Mouse (Mus musculus): ENCODE data around the gene 9230112D13Rik.

DNA sequence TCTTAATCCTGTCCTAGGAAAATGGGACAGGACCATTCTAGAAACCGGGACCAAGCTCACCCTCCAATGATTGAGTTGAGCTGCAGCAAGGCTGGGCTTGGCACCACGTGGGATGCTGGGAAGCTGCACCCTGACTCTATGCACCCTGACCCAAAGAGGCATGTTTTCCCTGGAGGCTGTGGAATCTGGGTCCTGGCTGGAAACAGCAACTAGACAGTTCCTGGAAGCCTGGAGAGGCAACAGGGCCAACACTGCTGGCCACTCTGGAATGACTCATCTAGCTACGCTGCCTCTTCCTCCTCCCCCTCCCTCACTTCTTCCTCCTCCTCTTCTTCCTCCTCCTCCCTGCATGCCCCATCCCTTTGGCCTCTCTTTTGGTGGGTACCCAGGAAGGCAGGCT is 31.4 kb upstream of the 9230112D13Rik start:
- TF ChIP-seq CTCF (IDR thresholded peaks at IDR 0.05; ENCODE audit: extremely low read depth, insufficient read depth, low read length) (no peak), POLR2A (IDR thresholded peaks at IDR 0.05; ENCODE audit: extremely low read depth, insufficient read depth, low read length) (no peak)
